Mouse (Mus musculus) lung, postnatal 25 days (tissue): ENCODE data around the gene Mertk.
A peak's percentile ranks its signal among the peaks of the same experiment; 100 is the strongest.

Experiments used
- DNase-seq: peaks from one replicate; pipeline ENCODE4 v3.0.0; 2022; ENCODE audit warnings: low spot score

The Mertk gene

DNA sequence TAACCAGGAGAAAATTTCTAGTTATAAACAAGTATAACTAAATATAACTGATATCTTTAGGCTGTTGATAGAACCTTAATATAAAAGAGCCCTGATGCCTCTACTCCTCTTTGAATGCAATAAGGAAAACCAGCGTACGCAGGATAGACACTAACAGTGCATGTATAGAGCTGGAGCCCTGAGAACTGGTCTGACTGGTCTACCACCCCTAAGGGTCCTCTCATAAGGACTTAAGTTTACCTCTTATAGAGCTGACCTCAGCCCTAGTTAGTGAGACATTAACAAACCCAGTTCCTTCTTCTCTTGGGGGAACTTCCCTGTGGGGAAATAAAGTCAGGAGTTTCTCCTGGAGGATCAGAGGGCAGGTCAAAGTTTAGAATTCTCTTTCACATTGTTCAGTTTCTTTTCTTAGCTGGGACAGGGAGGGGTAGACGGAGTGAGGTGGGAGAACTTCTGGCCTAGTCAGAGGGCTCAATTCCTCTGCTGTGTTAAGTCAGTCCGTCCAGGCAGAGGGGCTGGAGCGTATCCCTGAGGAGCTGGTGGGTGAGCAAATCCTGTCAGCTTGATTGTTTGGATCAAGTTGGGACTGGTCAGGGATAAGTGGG, 23.5 kb downstream of the Mertk start:
- DNase-seq, result no peak

DNA sequence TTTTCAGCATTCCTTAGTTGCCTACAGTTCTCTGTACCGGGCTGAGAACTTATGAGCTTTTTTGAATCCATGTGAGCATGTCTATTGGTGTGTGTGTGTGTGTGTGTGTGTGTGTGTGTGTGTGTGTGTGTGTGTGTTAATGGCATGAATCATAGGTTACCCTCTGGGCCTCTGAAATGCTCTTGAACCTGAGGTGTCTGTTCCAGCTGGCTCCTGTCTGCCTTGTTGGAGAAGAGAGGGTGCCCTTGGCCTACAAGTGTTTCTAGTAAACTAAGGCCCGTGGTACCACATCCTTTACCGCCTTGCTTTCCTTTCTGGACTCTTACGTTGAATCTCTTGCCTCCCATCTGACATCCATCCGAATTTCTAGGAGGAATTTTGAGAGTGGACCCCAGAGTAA, 27.3 kb downstream of the Mertk start:
- DNase-seq, result no peak

DNA sequence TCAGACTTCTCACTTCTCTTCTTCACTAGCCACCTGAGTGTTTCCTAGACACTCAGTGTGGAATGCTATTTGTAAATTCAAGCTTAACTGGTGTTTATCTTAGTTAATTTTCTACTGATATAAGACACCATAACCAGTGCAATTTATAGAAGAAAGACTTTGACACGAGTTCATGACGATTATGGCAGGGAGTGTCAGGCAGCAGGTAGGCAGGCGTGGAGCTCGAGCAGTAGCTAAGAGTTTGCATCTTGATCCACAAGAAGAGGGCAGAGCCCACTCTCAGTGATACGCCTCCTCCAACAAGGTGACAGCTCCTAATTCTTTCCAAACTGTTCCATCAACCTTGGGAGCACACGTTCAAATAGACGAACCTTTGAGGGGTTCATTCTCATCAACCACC, 27.9 kb downstream of the Mertk start:
- no peak for DNase-seq

DNA sequence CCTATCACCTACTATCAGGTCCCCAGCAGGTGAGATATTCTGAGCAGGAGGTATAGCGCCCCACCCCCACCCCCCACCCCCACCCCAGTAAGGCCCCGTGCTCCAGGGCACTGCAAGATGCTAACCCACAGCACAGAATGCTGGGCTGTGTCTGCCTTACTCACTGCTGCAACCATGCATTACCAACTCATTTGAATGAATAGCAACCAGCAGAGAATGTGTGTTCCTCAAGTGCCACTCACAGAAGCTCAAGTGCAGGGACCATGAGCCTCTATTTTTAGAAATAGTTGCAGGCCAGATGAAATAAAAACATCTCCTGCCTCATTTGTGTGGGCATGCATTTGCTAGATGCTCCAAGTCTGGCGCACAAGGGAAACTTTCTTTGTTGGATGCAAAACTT, 28.8 kb downstream of the Mertk start:
- DNase-seq, result no peak

DNA sequence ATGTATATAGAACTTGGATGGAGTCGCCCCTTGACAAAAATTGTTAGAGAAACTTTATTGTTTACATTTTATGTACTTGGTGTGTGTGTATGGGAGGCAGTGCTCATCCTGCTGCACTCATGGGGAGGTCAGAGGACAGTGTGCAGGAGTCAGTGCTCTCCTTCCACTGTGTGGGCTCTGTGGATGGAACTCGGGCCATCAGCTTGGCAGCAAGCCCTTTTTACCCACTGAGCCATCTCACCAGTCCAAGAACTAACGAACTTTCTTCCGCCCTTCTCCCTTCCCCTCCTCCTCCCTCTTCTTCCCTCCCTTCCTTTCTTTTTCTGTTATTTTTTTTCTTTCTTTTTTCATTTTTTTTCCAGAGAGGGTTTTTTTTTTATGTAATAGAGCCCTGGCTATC, 29.3 kb downstream of the Mertk start:
- DNase-seq, result no peak

DNA sequence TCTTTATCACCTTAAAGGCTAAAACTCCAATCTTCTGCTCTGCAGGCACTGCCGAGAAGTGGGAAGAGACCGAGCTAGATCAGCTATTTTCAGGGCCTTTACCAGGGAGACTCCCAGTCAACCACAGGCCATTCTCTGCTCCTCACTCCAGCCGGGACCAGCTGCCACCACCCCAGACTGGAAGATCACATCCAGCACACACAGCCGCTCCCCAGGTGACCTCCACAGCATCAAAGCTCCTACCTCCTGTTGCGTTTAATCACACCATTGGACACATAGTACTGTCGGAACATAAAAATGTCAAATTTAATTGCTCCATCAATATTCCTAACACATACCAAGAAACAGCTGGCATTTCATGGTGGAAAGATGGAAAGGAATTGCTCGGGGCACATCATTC, 30.4 kb downstream of the Mertk start:
- DNase-seq, result no peak

DNA sequence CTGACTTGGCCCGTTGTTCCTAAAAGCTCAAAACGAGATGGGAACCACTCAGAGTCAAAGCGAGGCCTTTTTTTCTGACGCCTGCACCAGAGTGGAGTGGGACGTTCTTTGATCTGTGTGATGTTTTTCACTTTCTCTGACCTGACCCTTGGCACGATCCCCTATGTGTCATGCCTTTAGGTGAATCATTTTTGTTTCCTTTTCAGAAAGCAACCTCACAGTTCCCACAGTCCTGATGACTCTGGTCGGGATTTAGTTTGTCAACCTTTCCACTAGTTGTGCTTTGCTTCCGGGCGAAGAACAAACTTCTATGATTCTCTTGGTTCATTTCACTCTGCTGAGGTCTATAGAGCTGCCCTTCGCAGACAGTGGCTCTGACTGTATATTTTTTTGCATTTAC, 32.8 kb downstream of the Mertk start:
- DNase-seq, result no peak

DNA sequence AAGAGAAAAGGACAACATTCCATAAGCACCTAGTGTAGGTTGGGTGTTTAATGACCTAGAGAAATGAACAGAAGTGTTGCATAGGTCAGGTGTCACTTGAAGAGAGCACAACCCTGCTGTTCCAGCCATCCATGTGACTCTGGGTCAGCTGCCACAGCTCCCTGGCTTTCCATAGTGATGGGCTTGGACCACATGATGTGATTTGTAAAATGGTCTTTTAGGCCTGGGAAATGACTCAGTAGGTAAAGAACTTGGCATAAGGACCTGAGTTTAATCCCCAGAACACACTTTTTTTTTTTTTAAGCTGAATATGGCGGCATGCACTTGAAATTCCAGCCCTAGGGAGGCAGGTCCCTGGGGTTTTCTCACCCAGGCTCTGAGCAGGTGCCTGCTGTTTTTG, 33.2 kb downstream of the Mertk start:
- no peak for DNase-seq

DNA sequence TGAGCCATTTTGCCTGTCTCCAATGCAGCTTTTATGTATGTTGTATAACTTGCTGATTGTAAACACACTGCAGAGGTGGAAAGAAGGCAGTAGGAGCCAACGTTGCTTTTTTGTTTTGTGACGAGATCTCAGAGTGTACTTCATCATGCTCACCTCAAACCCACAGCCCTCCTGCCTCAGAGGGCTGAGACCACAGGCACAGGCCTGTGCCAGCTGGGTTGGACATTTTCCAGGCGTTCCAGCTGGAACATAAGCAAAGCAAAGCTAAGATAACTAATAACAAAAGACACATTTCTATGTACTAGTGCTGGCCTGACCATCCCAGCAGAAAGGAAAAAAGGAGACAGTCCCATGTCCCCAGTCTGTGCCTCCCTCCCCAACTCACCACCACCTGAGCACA, 36.3 kb downstream of the Mertk start:
- DNase-seq, result no peak

DNA sequence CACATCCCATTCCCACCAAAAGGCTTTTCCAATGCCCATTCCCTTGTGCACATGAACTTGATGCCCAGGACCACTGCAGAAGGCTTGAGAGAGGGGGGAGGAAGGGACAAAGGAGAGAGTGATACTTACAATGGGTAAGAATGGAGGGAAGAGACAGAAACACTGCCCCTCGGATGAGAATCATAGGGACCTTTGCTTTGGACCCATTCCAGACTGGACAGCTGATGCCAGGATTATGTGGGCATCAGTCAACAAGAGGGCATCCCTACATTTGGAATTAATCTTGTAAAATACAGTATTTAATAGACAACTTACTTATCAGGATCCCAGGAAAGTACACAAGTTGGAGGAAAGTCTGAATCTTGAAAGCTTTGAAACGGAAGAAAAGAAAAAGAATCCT, 38.3 kb downstream of the Mertk start:
- DNase-seq, result no peak

DNA sequence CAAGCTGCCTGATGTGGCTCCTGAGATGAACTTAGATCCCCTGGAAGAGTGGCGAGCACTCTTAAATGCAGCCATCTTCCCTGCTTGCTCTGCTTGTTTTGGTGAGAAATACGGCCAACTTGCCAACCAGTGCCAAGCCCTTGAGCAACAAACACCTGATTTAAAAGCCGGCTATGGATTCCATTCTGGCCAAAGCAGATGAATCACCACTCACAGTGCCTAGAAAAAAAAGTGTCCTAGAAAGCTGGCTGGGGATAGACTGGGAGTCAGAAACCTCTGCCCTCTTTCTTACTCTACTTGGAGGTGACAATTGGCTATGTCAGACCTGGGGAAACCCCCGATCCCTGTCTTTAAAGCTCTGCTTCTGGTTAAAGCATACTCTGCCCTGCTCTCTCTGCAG, 39.0 kb downstream of the Mertk start:
- DNase-seq, result no peak

DNA sequence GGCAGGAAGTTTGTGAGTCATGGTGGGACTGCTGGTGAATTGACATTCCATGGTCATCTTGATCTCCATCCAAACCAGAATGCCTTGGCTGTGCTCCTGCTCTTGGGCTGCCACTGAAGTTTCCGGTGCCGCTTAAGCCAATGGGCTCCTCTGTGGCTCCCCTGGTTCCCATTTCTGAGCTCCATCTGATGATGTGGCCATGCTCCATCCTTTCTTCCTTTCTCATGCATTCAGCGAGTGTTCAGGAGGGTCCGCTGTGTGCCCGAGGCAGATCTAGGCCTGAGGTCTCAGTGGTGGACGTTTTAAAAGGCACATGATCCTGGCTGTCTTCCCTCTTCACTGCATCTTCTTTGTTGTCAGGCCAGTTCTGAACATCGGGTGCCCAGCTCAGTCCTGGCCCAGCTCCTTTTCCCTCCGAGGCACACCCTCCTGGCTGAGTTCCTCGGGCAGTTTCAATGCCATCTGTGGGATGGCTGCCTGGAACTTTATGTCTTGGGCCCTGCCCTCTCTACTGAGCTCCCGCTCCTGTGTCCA, 40.0 kb downstream of the Mertk start:
- DNase-seq, result peak; percentile 70

DNA sequence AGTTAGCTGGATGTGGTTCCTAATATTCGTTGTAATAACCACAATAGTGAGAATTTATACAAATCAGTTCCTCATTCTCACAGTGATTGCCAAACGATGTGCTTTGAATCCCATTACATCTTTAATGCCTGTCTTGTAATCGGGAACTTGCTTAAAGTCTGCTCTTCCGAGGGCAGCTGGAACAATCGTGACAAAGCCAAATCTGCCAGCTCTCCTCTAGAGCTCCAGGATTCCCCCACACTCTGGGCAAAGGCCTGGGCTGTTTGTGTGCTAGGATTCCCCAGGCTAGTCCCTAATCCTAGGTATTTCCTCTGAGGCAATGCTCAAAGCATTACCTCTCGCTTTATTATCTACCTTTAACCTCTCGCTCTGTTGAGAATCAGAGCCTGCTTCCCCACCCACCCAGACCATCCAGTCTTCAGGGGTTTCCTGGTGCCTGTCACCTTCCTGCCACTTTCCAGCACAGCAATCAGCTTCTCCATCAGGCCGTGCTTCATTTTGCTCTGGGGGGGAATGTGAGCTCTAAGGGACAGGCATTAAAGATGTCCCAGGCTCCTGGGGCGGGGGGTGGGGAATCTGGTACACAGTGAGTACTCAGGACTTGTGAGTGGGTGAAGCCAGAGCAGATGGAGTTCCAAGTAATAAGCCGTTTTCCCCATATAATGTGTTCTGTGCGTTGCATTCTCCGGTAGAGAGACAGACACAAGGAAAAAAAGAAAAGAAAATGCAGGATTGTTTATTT, 47.3 kb downstream of the Mertk start:
- peak; percentile 43 for DNase-seq

DNA sequence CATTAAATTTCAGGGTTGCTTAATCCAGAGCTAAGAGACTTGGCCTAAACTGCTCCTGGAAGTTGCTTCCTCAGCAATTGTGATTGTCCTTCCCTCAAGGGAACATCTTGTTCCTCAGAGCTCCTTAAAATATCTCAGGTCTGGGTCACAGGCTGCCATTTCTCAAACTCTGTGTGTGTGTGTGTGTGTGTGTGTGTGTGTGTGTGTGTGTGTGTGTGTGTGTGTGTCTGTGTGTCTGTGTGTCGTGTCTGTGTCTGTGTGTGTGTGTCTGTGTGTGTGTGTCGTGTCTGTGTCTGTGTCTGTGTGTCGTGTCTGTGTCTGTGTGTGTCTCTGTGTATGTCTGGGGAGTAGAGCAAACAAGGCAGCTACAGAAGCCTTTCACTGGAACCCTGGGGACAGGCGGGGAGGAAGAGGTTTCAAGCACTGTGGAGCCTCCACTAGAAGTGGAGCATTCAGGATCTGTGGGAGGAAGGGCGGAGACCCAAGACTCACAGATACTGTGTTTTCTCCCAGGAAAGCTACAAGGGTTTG, 47.9 kb downstream of the Mertk start:
- DNase-seq, result peak; percentile 77

DNA sequence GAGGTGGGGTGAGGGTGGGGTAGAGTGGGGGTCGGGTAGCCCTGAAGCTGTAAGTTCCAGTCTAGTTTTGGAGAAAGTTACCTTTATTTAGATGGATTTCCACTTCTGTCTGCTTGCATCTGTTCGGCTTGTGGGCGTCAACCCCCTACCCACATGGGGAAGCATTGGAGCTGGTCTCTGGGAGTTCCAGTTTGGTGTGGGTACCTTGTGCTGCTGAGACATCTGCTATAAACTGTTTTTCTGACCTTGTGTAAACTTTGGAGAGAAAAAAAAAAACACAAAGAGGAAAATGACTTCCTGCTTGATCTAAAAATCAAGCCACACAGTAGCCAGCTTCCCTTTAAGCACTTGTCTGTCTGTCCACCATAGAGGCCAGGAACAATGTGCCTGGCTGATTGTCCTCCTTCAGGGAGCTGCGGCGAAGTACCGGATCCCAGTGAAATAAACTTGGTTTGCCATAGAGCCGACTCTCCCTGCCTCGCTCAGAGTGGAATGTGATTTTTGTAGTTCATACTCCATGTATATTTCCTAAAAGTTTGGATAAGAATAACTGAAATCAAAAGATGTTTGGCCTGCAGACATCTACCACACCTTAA, 48.8 kb downstream of the Mertk start:
- peak; percentile 55 for DNase-seq

DNA sequence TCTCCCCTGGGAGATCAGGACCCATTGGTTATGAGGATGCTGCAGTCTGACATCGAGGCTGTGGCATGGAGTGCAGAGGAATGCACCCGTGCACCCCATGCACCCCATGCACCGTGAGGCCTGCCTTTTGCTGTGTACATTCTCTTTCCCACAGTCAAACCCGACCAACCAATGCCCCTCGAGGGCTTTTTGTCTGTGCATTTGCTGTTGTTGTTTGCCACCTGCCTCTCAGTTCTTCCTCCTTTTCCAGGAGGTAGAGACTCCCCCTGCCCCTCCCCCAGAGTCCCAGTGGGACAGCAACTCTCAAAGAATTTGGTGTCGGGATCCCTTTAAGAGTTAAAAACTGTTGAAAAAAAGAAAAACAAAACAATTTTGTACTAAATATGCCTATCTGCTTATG, 49.4 kb downstream of the Mertk start:
- DNase-seq, result no peak

DNA sequence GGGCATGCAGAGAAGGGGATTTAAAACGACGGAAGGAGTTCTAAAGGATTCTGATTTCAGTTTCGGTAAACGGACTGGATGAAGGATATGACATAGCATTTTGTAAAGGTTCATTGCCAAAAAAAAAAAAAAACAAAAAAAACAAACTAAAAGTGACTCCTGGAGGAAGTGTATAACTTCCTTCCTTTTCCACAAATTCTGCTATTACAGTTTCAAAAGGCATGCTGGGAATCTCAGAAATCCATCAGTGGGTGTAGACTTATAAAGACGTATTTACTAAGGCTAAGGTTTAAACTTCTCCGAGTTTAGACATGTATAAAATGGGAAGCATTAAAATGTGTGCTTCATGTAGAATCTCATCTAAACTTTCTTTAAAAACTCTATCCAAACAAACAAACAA, 52.3 kb downstream of the Mertk start:
- no peak for DNase-seq

DNA sequence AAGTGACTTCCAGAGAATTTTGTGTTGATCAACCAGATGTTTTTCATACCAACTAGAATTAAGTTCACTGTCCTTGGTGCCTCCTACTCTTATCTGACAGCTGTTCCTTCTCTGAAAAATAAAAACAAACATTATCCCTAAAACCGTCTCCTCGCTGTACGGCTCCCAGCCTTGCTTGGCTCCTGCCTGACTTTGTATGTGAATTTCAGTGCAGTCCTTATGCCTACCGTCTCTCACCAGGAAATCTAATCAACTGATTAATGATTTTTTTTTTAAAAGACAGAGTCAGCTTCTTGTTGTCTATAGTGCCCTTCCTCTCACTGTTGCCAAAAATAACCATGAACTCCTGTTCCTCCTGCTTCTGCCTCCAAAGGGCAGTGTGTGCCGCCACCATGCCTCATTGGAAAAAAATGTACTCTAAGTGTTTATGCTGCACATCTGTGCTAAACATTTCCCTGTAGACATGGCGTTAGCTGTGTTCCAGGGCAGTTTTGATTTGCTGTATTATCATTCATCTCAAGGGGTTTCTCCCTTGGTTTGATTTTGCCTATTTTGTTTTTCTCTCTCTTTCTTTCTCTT, 54.6 kb downstream of the Mertk start:
- peak; percentile 52 for DNase-seq

DNA sequence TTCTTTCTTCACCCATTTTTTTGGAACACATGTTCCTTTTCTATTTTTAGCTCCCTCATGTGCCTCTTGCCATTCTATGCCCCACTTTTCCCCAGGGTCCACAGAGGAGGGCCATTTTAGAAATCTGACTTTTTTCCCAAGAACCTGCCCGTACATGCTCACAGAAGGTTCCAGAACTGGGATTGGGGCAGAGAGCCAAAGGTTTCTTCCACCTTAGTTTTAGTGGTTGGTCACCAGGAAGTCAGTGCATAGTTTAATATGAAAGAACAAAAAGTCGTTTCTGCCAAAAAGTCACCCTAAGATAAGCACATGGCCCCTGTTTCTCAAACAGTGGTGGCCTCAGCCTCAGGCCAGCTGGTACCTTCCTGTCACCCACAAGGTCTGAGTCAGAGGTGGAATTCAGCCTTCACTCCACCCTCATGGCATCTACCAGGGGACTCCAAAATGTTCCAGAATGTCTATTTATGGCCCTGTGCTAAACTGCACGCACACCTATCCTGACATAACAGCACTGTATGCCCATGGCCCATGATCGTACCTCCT, 56.5 kb downstream of the Mertk start:
- DNase-seq, result no peak

DNA sequence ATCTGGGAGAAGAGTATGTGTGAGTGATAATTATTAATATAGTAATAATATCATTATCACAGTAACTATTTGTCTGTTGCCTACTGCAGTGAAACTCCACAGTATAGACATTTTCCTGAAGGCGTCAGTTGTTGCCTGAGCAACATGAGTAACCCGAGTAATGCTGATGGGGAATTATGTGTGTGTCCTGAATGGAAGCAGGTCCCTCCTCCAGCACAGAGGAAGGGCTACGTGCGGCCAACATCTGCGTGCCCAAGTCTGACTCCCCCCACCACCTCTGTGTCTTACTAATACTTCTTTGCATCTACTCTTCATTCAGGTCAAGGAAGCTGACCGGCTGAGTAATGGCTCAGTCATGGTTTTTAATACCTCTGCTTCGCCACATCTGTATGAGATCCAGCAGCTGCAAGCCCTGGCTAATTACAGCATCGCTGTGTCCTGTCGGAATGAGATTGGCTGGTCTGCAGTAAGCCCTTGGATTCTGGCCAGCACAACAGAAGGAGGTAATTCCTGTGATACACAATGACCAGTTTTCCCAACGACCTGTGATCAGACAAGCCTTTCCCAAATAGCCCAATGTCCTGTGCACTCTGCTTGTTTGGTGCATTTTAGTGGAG, 60.1 kb downstream of the Mertk start:
- DNase-seq, result no peak

DNA sequence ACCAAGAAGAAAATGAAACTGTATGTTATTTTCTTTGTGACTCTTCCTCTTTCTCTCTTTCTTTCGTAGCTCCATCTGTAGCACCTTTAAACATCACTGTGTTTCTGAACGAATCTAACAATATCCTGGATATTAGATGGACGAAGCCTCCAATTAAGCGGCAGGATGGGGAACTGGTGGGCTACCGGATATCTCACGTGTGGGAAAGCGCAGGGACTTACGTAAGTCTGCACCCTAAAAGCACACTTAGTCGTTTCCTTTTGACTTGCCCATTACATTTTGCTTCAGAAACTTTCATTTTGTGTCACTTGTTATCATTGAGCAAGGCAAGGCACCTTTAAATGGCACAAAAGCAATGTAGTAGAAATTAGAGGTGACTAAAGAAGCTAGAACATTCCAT, 63.3 kb downstream of the Mertk start:
- DNase-seq, result no peak

DNA sequence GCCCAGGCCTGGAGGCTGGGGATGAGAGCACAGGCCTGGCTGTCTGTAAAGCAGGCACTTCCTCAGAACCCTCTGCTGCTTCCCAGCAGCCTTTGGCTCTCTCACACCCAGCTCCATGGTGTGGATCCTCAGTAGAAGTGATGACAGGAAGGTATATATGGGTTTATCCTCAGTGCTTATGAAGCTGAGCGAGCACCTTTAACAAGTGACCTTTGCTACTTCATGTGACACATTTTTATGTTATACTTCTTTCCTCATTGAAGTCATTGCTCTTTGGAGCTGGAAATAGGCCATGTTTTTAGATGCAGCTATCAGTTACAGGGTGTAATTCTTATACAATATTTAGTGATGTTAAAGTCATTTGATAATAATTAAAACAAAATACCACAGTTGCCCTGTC, 67.0 kb downstream of the Mertk start:
- DNase-seq, result no peak
